11 mouse cellular contexts compared by ENCODE assay signal in the genomic region with DNA sequence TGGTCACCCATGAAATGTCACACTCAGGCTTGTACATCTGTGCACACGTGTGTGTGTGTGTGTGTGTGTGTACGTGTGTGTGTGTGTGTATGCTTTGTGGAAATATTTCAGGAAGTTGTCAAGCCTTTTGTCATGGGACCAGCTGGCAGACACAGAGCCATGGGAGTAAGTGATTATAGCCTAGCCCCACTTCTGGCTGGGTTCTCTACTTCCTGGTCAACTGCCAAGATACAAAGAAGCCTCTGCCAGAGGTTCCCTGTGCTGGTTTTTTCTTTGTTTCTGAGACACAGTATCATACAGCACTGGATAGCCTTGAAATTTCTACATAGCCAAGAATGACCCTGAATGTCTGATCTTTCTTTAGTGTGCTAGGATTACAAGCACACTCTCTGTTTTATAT.
DNase-seq lines count a peak whose midpoint lies in the region; ATAC-seq and TF ChIP-seq lines count a peak whose summit lies in the region.
"Had no signal": no experiment of that assay in that cellular context is flagged by ENCODE, and none has a peak within 500 bp of the region (broad histone marks: within the 10 kb centered on the region; RNA-seq: fewer than 3 reads in every experiment).

No protein-coding gene starts in this region.

- no peaks in the 10 kb centered on the region for H3K36me3 ChIP-seq in heart, postnatal 0 days (replicated peaks; ENCODE audit: control insufficient read depth, insufficient read depth, low read length)
- H3K36me3 ChIP-seq: intestine, embryonic 15.5 days; liver, embryonic 12.5 days had no signal

- H3K27me3 ChIP-seq in heart, postnatal 0 days (ENCODE audit: control insufficient read depth, insufficient read depth, low read length) = no peaks in the 10 kb centered on the region
- H3K27me3 ChIP-seq: intestine, embryonic 15.5 days; liver, embryonic 12.5 days had no signal

- H3K9me3 ChIP-seq in heart, postnatal 0 days (replicated peaks; ENCODE audit: control insufficient read depth, low read length) = no peaks in the 10 kb centered on the region
- H3K9me3 ChIP-seq: intestine, embryonic 15.5 days; liver, embryonic 12.5 days had no signal

- no peak overlapping the region for H3K4me3 ChIP-seq in heart, postnatal 0 days (ENCODE audit: low read depth, low read length)
- H3K4me3 ChIP-seq: intestine, embryonic 15.5 days; liver, embryonic 12.5 days had no signal

- 29% methylated on average over 2 of the region's 2 CpGs for WGBS in heart, postnatal 0 days

- no peak for TF ChIP-seq EP300 in heart, postnatal 0 days (IDR thresholded peaks at IDR 0.05; ENCODE audit: low read depth)

- intact Hi-C loops in heart, postnatal 25 days (cut with DNase I) = no loop called here

- H3K4me1 ChIP-seq in heart, postnatal 0 days (ENCODE audit: control insufficient read depth, insufficient read depth) = no peaks in the 10 kb centered on the region
- H3K4me1 ChIP-seq: intestine, embryonic 15.5 days; liver, embryonic 12.5 days had no signal

- peak; percentile 68 to 71 for DNase-seq in cerebellum, postnatal 10 days
- DNase-seq in cerebellum, adult 18-20 months = no peak
- peak; percentile 15 for DNase-seq in heart, postnatal 0 days (ENCODE audit: low spot score)
- no peak for DNase-seq in heart, postnatal 25 days (ENCODE audit: low spot score)
- peak; percentile 31 for DNase-seq in ovary, adult 18-20 months (ENCODE audit: low spot score)
- DNase-seq in ovary, postnatal 10 days (ENCODE audit: low spot score) = no peak
- DNase-seq in ovary, postnatal 36 days (ENCODE audit: low spot score) = peak; percentile 11
- no peak for DNase-seq in urinary bladder, postnatal 14 days (ENCODE audit: low spot score)
- DNase-seq: kidney, postnatal 25 days had no signal

- H3K27ac ChIP-seq in heart, postnatal 0 days (ENCODE audit: low read depth) = no peak overlapping the region
- H3K27ac ChIP-seq: intestine, embryonic 15.5 days; liver, embryonic 12.5 days had no signal

- no peak overlapping the region for H3K4me2 ChIP-seq in heart, postnatal 0 days (ENCODE audit: low read depth, low read length)
- H3K4me2 ChIP-seq: intestine, embryonic 15.5 days; liver, embryonic 12.5 days had no signal

- no peak overlapping the region for H3K9ac ChIP-seq in heart, postnatal 0 days (replicated peaks; ENCODE audit: low read depth, low read length)
- H3K9ac ChIP-seq: intestine, embryonic 15.5 days; liver, embryonic 12.5 days had no signal

- no peak for TF ChIP-seq CTCF in heart, postnatal 0 days (IDR thresholded peaks at IDR 0.05; ENCODE audit: low read depth)

- ATAC-seq in heart, postnatal 0 days (ENCODE audit: insufficient read depth, low read depth) = 0 out of 2 replicates have a peak, but pooled peaks have one; percentile 14
- ATAC-seq: intestine, embryonic 15.5 days; liver, embryonic 12.5 days had no signal

Comparison
In these comparisons a context has a peak if more than half of its experiments do, and no peak if none do; other contexts are left out.
1. DNase-seq: peak in cerebellum, postnatal 10 days (2 of 2), heart, postnatal 0 days (single experiment), ovary, adult 18-20 months (single experiment) and ovary, postnatal 36 days (single experiment); none in cerebellum, adult 18-20 months (0 of 2), heart, postnatal 25 days (single experiment), ovary, postnatal 10 days (single experiment) and urinary bladder, postnatal 14 days (single experiment).